Mouse (Mus musculus) T-cell, adult 2 months (primary cell): ENCODE measurements around the gene Sf3b1.
"Not testable (repeated sequence)": the region's sequence is repeated elsewhere in the genome, so short reads cannot be mapped to it uniquely, and the experiment has no call there.

ENCODE experiments used
- DNase-seq: peaks from one replicate; pipeline ENCODE4 v3.0.0; 2022; ENCODE audit warnings: low spot score

Gene Sf3b1

DNA sequence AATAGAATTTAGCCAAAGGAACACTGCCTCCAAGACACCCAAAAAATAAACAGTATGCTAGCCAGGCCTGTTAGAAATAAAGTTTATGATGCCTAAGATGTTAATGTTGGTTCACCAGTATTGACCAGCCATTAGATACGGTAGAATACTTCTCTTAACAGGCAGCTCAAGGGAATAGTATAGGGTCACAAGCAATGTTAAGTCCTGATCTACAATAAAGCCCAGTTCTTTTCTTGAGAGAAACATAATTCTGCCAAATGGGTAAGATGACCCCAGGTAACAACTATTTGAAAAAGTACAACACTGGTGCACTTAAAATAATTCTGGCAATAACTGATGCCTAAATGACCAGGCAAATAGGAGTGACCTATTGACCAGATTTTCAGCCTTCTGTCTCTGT lies 685 bp upstream of the Sf3b1 start:
- DNase-seq, result no peak

DNA sequence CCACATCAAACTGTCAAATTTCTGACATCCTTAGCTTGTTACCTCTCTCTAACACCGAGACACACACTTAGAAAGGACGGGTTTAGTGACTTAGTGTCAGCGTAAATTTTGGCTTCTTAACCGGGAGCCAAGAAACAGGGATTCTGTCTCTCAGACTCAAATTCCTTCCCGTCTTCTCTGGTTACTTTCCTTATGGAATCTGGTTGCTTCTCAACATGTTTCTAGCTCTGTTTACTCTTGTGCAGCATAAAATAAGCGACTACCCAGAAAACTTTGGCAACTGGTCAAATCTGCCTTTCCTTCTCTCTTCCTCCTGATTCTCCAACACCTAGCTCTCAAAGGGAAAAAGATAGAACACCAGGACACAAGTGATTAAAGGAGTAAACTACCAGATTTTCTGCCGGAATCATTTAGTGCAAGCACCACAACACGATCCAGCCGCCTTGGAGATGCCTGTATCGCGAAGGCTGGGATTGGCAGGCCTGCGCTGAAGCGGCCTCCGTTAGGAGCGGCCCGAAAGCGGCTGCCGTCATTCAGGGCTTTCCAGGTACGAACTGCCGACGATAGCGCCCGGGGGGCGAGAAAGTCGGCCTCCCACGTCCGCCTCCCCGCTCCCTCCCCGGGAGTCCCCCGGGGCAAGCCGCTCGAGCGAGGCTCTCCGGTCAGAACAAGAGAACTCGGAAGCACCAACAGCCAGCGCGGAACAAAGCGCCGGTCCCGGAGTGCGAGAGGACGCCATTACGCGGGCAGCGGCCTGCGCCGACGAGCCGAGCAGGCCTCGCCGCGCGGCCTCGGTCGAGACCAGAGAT lies 633 bp downstream of the Sf3b1 start:
- no peak for DNase-seq

DNA sequence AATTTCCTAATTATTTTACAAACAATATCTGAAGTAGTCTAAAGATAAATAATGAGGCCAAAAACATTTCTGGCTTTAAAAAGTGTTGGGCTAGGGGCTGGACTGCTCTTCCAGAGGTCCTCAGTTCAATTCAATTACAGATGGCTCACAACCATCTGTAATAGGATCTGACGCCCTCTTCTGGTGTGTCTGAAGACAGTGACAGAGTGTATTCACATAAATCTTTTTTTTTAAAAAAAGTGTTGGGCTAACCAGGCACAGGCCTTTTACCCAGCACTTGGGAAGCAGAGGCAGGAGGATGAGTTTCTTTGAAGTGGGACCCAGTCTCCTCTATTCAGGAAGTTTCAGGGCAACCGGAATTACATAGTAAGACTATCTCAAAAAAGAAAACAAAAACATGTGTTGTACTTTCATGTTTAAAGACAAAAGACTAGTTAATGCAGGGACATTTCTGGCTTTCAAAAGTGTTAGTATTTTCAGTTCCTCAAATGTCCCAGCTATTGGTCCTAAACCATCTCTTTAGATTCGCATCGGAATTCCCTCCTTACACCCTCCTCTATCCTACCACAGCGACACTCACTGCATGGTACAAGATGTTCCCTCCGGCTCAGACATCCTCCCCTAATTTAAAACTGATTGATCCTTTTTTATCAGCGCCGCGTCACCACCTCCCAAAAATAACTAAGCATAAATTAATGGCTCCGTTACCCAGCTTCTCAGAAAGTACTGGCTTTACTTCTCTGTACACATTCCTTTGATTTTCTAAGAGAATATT lies 1.4 kb downstream of the Sf3b1 start:
- peak; percentile 17 for DNase-seq

DNA sequence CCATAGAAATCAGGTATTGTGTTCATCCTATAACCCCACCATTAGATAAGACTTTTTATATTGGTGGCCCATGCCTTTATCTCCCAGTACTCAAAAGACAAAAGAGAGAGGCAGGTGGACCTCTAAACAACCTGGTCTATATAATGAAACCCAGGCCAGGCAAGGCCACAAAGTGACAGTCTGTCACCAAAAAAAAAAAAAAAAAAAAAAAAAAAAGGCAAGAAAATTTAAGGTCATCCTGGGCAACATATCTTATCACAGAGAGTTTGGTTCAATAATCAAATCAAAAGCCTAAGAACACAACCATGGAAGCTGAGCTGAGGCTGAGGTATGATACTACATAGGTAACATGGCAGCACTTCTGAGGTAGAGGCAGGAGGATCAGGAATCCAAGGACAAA lies 5.4 kb downstream of the Sf3b1 start:
- no peak for DNase-seq

DNA sequence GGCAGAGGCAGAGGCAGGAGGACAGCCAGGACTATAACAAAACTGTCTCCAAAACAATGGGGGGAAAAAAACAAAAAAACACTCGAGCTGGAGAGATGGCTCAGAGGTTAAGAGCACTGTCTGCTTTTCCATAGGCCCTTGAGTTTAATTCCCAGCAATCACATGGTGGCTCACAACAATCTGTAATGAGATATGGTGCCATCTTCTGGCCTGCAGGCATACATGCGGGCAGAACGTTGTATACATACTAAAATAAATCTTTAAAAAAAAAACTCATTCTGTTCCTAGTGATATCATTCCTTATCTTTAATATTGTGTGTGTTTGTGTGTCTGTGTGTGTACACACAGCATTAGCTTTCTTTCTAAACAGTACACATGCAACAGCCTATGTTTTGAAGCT lies 14.8 kb downstream of the Sf3b1 start:
- DNase-seq, result no peak

DNA sequence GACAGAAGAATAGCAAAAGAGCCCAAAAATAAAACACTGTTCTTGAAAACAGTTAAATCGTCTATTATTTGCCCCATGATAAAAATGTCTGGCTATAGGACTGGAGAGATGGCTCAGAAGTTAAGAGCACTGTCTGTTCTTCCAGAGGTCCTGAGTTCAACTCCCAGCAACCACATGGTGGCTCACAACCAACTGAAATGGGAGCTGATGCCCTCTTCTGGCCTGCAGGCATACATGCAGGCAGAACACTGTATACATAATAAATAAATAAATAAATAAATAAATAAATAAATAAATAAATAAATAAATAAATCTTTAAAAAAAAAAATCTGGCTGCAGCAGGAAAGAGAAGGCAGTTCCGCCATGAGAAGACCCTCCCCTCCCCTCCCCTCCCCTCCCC lies 19.0 kb downstream of the Sf3b1 start:
- peak; percentile 29 for DNase-seq

DNA sequence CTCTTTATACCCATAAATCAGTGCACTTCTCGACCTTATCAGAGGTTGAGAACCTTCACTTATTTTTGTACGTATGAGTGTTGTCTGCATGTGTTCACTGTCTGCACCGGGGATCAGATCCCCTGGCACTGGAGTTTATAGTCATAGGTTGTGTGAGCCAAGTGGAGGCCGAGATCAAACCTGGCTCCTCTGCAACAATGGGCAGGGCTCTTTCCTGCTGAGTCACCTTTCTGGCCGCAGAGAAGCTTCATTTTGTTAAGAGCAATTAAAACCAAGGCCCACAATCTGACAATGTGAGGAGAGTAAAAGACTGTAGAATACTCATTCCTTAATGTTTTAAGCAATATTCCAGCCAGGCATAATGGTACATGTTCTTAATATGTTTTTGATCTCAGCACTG lies 33.7 kb downstream of the Sf3b1 start:
- no peak for DNase-seq

DNA sequence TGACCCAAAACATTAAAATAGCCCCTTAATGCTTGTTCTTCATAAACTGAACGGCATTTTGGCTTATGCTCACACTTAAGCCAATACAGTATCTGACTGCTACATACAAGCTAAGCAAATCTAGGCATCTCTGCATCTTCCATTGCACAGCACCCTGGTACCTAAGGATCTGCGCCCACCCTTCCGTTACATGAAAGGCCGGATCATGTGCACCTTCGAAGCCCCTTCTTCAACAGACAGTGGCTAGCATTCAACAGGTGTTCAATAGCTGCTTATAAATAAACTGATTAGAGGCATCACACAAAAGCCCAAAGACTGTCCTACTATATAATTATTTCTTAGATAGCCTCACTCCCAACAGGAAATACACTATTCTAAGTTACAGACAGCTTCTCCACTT lies 41.0 kb downstream of the Sf3b1 start:
- DNase-seq, result no peak

DNA sequence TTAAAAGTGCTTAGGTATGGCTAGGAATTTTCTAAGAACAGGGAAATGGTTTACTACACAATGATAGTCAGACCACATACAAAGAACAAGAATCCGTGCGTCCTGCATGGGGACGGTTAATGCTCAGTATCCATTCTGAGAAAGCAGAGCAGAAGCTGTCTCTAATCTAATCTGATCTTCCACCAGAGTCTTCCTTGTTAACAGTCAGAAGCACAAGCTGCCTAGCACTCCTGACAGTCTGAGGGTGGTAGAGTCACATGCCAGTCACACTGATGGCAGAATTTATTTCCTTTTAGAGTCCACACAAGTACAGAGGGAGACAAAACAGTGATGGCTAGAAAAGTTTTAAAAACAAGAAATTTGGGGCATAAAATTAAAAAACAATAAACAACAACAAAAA lies 41.5 kb downstream of the Sf3b1 start:
- no peak for DNase-seq

DNA sequence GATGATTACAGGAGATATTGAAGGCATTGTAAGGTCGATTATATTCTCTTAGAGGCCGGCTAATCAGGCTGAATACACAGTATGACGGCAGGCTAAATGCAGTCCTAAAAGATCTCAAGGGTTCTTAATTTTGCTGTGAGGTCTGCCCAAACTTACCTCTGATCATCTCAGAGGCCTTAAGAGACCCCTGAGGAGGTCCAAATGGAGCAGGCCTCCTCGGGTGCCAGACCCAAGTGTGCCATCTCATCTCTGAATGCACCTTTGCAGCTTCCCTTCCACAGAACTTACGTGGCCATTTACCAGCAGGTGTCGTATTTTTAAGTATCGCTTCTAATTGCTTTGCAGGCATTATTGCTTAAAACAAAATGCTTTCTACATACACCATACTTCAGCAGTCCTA lies 43.1 kb downstream of the Sf3b1 start:
- no peak for DNase-seq

DNA sequence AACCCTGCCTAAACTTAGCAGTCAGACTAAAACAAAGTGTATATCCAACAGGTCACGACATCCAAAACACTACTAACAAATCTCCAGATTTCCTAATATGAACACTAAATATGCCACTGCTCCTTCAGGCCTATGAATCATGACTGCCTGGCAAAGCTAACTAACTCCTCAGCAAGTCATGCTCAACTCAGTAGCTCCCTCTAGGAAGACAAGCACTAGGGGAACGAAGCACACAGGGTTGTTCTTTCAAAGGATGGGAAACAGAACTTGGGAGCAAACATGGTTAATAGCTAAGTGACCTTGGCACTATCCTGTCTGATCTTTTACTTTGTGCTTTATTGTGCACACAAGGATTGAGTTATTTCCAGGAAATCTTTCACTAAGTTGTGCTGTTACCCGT lies 43.9 kb downstream of the Sf3b1 start:
- DNase-seq, result no peak

DNA sequence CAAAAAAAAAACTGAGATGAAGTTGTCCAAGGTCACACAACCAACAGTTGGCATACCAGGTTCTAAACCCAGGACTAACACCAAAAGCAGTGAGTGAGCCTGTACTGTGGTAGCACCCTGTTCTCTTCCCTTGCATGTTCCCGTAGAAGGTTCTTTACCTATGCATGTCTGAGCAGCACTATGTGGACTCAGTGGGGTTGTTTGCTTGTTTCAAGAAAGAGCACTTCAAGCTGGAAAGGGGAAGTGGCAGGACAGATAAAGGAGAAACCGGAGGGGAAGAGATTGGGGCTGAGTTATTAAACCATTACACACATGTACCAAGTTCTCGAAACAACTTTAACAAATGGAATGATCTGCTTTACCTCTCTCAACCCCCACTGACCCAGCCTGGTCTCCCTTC lies 44.6 kb downstream of the Sf3b1 start:
- no peak for DNase-seq

DNA sequence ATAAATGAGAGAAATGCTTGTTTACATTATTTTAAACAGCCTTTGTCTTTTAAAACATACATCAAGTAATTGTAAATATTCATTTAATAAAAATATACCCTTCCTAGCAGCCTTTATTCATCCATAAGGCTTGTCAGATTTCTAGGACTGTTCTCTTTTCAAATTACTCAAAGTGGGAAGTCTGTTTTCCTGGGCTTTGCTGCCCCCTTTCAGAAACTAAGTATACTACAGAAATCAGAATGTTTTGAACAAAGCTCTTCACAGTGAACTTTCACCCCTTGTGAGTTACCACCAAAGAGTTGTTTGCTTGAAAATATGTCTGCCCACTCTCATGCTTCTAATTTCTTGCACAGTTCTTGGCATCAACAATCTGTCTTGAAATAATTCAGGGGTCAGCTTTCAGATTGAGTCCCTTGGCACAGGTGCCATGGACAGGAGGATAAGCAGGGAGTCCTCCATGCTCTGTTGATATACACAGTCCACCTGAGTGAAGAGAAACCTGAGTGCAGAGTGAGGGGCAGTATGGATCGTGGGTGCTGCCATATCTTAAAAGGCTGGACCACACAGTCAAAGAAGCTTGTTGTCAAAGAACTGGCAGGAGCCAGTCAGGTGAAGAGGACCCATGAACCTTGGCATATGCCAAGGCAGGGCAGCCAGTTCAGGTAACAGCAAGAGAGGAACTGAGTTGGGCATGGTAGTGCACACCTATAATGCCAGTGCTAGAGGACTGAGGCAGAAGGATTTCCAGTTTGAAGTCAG lies 47.9 kb downstream of the Sf3b1 start:
- DNase-seq, result peak; percentile 6

DNA sequence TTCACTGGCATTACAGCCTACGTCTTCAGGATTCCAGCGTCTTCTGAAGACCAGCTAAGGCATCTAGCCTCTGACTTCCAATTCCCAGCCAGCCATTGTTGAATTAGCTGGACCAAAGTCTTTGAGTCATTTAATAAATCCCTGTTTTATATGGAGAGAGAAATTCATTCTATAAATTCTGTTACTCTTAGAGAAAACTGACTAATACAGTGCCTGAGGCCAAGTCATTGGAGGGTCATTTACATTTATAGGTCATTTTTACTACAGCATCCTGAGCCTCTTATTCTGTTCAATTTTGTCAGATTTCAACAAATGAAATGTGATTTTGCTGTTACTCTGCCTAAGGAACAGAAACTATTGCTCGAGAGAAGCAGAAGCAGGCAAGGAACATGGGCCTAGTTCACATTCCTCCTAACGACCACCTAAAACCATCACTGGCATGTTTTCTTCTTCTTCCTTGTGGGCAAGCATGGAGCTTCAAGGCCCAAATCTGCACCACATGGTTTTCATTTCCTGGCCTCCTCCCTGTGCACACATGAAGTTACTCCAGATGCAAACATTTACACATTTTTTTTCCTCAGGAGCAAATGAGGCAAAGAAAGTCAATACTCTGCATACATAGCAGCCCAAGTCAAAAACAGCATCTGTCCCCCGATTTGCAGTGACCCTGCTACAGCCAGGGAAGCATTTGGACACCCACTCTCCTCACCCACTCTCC lies 55.4 kb downstream of the Sf3b1 start:
- no peak for DNase-seq

DNA sequence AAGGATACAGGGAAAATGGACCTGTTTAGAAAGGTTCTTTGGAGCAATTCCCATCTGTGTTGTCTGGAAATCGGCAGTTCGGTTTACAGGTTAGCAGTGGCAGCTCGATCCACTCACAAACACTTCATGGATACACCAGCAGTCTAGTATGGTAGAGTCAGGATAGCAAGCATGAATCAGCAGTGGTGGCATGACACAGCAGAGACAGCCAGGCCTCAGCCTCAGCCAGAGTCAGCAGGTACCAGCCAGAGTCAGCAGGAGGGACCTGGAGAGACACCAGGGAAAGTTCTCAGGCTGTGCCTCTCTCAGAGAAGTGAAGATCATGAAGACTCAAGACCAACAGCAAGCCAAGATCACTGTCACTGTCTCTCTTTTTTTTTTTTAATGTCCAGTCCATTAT lies 60.4 kb downstream of the Sf3b1 start:
- no peak for DNase-seq

DNA sequence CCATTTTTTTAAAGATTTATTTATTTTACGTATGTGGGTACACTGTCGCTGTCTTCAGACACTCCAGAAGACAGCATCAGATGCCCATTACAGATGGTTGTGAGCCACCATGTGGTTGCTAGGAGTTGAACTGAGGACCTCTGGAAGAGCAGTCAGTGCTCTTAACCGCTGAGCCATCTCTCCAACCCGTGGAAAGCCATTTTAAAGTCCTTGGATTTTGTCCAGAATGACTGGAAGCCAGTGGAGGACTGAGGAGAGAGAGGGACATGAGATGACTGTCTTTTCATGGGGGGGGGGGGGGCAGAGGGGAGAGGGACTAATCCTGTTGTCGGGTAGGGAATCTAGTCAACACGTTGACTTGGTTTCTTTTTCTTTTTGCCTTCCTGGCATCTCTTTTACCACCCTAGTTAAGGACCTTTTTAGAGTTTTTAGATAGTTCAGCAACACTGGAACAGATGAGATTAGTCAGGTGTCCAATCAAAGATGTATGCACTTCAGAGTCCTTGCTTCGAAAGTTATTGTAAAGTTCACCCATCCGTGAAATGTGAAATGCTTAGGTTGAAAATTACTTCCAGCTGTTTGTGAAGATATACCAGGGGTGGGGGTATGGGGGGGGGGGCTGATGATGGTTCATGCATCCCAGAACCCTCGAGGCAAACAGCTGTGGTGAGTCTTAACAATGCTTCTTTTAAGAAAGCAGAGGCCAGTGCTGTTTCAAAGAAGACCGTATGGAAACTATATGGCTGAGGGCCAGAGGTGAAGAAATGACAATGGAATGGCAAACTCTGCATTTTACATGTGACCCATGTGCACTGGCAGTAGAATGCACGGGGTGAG lies 61.9 kb downstream of the Sf3b1 start:
- DNase-seq, result no peak

DNA sequence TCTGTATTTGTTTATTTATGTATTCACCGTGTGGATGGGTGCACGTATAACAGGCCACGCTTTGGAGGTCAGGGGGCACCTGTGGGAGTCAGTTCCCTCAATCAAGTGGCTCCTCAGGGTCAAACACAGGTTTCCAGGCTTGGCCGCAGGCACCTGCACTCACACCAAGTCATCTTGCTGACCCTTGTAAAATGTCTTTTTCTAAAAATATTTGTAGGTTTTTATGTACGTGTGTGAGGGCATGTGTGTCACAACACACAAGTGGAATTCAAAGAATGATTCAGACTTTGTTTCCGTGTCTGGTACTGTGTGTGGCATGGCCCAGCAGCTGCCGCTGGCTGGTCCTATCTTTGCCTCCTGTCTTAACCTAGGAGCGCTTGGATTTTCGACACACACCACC lies 65.6 kb downstream of the Sf3b1 start:
- no peak for DNase-seq

DNA sequence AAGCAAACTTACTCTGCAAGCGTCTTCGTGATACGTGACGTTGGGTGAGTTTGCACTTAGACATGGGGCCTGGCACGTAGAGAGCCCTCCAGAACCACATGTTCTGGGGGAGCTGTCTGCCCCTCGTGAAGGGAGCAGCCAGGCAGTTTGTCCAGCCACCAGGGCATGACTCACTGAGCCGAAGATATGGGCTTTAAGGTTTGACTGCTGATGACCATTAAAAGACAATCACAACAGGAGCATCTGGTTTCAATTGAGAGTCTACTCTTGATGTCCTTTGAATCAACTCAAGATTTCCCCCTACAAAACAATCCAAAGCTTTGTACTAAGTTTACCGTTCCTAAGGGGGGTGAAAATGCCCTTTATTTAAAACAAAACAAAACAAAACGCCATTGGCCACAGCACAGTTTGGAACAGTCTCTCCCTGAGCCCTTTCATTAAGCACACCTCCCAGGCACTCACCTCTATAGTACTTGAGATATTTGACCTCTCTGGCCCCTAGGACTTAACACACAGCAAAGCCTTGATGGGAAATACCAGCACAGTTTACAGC lies 66.6 kb downstream of the Sf3b1 start:
- no peak for DNase-seq

DNA sequence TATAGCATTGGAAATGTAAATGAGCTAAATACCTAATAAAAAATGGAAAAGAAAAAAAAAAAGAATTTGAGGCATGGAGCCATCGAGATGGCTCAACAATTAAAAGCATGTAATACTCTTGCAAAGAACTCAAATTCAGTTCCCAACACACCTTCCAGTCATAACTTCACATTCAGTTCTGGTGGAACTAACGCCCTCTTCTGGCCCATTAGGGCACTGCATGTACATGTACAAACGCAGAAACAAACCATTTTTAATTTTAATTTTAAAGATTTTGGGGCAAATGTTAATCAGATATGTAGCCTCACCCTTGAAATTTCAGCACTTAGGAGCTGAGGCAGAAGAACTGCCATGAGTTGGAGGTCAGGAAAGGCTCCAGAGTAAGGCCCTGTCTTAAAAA lies 68.8 kb downstream of the Sf3b1 start:
- peak; percentile 7 for DNase-seq

DNA sequence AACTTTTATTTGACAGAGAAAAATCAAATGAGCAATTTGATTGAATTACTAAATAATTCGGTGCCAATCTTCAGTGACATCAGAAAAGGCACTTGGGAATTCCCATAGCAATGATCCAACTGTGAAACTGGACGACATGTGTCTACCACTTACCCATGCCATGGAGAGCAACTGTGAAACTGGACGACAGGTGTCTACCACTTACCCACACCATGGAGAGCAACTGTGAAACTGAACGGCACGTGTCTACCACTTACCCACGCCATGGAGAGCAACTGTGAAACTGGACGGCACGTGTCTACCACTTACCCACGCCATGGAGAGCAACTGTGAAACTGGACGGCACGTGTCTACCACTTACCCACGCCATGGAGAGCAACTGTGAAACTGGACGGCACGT lies 70.3 kb downstream of the Sf3b1 start:
- DNase-seq, result not testable (repeated sequence)

DNA sequence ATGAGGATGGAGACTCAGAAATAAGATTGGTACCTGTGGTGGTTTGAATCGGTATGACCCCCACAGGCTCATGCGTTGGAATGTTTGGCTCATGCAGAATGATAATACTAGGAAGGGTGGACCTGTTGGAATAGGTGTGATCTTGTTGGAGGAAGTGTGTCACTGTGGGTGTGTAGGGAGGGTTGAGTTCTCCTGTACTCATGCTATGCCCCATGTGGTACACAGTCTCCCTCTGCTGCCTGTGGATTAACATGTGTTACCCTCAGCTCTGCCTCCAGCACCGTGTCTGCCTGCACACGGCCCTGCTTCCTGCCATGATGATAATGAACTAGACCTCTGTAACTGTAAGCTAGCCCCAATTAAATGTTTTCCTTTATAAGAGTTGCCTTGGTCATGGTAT lies 72.4 kb downstream of the Sf3b1 start:
- DNase-seq, result peak; percentile 8
